Mouse (Mus musculus): Measurements from ENCODE around the gene Theg. TPM values are rescaled to one million over a fixed set of nuclear protein-coding genes. Genes with fewer than 3 reads are reported as not detected.

The Theg gene
- polyA plus RNA-seq, 1 experiment from 2014 or later: not detected

- Histone ChIP-seq H3K36me3 (replicated peaks) (peaks cover 56% of the 10 kb centered on the region), H3K4me1 (peaks cover 4% of the 10 kb centered on the region), H3K27ac (no peak overlapping the region), H3K27me3 (ENCODE audit: poor library complexity, severe bottlenecking) (no peaks in the 10 kb centered on the region), H3K4me3 (no peak overlapping the region), H3K9me3 (no peaks in the 10 kb centered on the region)
- peak; percentile 11 for DNase-seq (ENCODE audit: extremely low spot score, low spot score)
- WGBS: 92% methylated on average over 12 of the region's 12 CpGs
Observed at GRCm38 (mm10) chr10:79526661-79527452, 60.3 kb downstream of the Theg start.

Small RNA genes within 50 kb of the gene (microRNA-seq; reads per million reads assigned to microRNA genes)
- 0.90 reads per million for gene Mir6909

Other genes starting within 250 kb of the Theg start
- not detected in 2 replicates for gene Vmn2r82, start 230.8 kb downstream of the Theg start, polyA plus RNA-seq (2016; fragmentation: Nextera tagmentation; extraction: Ambion mirVana)
- not detected in 2 replicates for gene Vmn2r83, start 118.6 kb downstream of the Theg start, polyA plus RNA-seq (2016; fragmentation: Nextera tagmentation; extraction: Ambion mirVana)
- gene Plpp2, start 53.5 kb downstream of the Theg start, polyA plus RNA-seq (2016; fragmentation: Nextera tagmentation; extraction: Ambion mirVana): 26.0 and 28.8 TPM in 2 replicates
- 65.0 and 73.5 TPM in 2 replicates for gene Mier2, start 32.1 kb downstream of the Theg start, polyA plus RNA-seq (2016; fragmentation: Nextera tagmentation; extraction: Ambion mirVana)
- gene C2cd4c, start 26.7 kb upstream of the Theg start, polyA plus RNA-seq (2016; fragmentation: Nextera tagmentation; extraction: Ambion mirVana): not detected in 2 replicates
- gene Shc2, start 50.6 kb upstream of the Theg start, polyA plus RNA-seq (2016; fragmentation: Nextera tagmentation; extraction: Ambion mirVana): 9.5 and 12.4 TPM in 2 replicates
- not detected in 2 replicates for gene Odf3l2, start 58.4 kb upstream of the Theg start, polyA plus RNA-seq (2016; fragmentation: Nextera tagmentation; extraction: Ambion mirVana)
- 0.90 and 1.5 TPM in 2 replicates for gene Madcam1, start 77.2 kb upstream of the Theg start, polyA plus RNA-seq (2016; fragmentation: Nextera tagmentation; extraction: Ambion mirVana)
- gene Tpgs1, start 82.0 kb upstream of the Theg start, polyA plus RNA-seq (2016; fragmentation: Nextera tagmentation; extraction: Ambion mirVana): 59.7 and 63.8 TPM in 2 replicates
- 253 and 264 TPM in 2 replicates for gene Cdc34, start 94.9 kb upstream of the Theg start, polyA plus RNA-seq (2016; fragmentation: Nextera tagmentation; extraction: Ambion mirVana)
- 0.84 and 1.0 TPM in 2 replicates for gene Gzmm, start 101.7 kb upstream of the Theg start, polyA plus RNA-seq (2016; fragmentation: Nextera tagmentation; extraction: Ambion mirVana)
- 598 and 623 TPM in 2 replicates for gene Bsg, start 117.2 kb upstream of the Theg start, polyA plus RNA-seq (2016; fragmentation: Nextera tagmentation; extraction: Ambion mirVana)
- 0.06 TPM in 1 of 2 replicates, not detected in the other for gene Hcn2, start 129.3 kb upstream of the Theg start, polyA plus RNA-seq (2016; fragmentation: Nextera tagmentation; extraction: Ambion mirVana)
- gene Polrmt, start 159.2 kb upstream of the Theg start, polyA plus RNA-seq (2016; fragmentation: Nextera tagmentation; extraction: Ambion mirVana): 50.9 and 52.9 TPM in 2 replicates
- 0.36 and 0.64 TPM in 2 replicates for gene Fgf22, start 167.7 kb upstream of the Theg start, polyA plus RNA-seq (2016; fragmentation: Nextera tagmentation; extraction: Ambion mirVana)
- 92.4 and 113 TPM in 2 replicates for gene Rnf126, start 179.6 kb upstream of the Theg start, polyA plus RNA-seq (2016; fragmentation: Nextera tagmentation; extraction: Ambion mirVana)
- gene Fstl3, start 189.9 kb upstream of the Theg start, polyA plus RNA-seq (2016; fragmentation: Nextera tagmentation; extraction: Ambion mirVana): 1.1 and 1.5 TPM in 2 replicates
- not detected in 2 replicates for gene Prss57, start 203.6 kb upstream of the Theg start, polyA plus RNA-seq (2016; fragmentation: Nextera tagmentation; extraction: Ambion mirVana)
- 114 and 119 TPM in 2 replicates for gene Palm, start 206.2 kb upstream of the Theg start, polyA plus RNA-seq (2016; fragmentation: Nextera tagmentation; extraction: Ambion mirVana)
- gene Misp, start 233.7 kb upstream of the Theg start, polyA plus RNA-seq (2016; fragmentation: Nextera tagmentation; extraction: Ambion mirVana): 0.18 and 1.0 TPM in 2 replicates